Mouse (Mus musculus): ENCODE data around the gene Them5.

Gene Them5

DNA sequence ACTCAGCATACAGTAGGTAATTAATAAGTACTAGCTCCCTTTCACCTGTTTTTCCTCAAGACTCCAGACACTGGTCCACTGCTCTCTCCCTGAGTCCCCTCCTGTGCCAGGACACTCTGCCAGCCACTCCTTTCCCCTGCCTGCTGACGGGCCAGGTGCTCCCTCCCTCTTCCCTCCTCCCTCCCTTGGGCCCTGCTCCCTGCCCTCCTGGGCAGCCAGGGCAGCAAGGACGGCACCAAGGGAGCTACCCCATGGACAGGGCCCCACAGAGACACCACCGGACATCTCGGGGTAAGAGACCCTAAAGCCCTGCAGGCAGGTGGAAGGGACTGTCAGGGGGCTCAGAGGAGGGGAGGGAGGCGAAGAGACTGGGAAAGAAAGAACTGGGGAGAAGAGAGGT, 30.7 kb downstream of the Them5 start, which contains the start of gene Rorc:
Rorc (plus strand) TSS at position 154 of the 400 bp plus-strand sequence.
- peak within 1 kb of the TSS; percentile 61 for H3K4me3 ChIP-seq (replicated peaks; ENCODE audit: low read length)
- peaks cover 70% of the 10 kb centered on the region for H3K27me3 ChIP-seq (ENCODE audit: insufficient read depth, low read length)
- TF ChIP-seq POU5F1 (IDR thresholded peaks at IDR 0.05; ENCODE audit: borderline replicate concordance, low read length): no peak
- no peaks in the 10 kb centered on the region for H3K36me3 ChIP-seq (ENCODE audit: insufficient read depth, low read length)
- H3K9me3 ChIP-seq (ENCODE audit: low read length): no peaks in the 10 kb centered on the region
- peaks cover 61% of the 10 kb centered on the region for H3K4me1 ChIP-seq (replicated peaks; ENCODE audit: low read depth, low read length)

DNA sequence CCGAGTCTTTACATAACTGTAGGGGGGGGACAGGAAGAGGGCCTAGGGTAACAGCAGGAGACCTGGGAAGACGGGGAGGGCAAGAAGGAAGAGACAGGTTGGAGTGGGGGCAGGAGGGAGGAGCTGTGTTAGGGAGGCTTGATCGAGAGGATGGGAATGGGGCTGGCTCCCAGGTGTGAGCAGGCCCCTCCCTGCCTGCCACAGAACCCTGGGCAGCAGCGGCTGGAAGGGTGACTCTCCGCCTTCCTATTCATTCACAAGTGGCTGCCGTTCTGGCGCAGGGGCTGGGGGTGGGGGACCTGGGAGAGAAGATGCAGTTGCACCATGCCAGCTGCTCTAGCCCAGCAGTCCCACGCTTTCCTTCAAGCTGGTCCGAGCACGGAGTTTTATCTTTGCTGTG, 31.2 kb downstream of the Them5 start:
- peak overlapping the region; percentile 61 for H3K4me3 ChIP-seq (replicated peaks; ENCODE audit: low read length)
- H3K36me3 ChIP-seq (ENCODE audit: insufficient read depth, low read length): no peaks in the 10 kb centered on the region
- no peak for TF ChIP-seq CTCF (conservative IDR thresholded peaks at IDR 0.05; ENCODE audit: low read length)
- no peak for TF ChIP-seq NANOG (IDR thresholded peaks at IDR 0.05; ENCODE audit: borderline replicate concordance, low read length)
- TF ChIP-seq POU5F1 (IDR thresholded peaks at IDR 0.05; ENCODE audit: borderline replicate concordance, low read length): no peak
- H3K27me3 ChIP-seq (ENCODE audit: insufficient read depth, low read length): peaks cover 70% of the 10 kb centered on the region
- no peaks in the 10 kb centered on the region for H3K9me3 ChIP-seq (ENCODE audit: low read length)
- H3K4me1 ChIP-seq (replicated peaks; ENCODE audit: low read depth, low read length): peaks cover 64% of the 10 kb centered on the region

DNA sequence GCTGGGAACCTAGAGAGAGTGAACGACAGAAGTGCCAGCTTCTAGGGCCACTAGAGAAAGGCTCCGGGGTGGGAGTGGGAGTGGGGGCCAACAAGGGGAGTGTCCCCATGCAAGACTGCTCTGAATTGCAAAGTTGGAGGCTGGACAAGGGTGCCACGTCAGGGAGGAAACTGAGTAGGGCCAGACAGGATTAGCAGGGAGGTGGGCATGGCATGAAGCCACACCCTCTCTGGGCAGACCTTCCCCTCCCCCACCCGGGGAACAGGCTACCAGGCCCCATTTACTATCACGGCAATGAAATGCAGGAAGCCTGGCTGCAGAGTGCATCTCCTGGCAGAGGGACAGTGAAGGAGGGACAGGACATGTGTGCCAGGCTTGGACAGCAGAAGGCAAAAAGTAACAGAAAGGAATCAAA, 31.7 kb downstream of the Them5 start:
- Histone ChIP-seq H3K27me3 (ENCODE audit: insufficient read depth, low read length) (peaks cover 71% of the 10 kb centered on the region), H3K36me3 (ENCODE audit: insufficient read depth, low read length) (no peaks in the 10 kb centered on the region), H3K4me1 (replicated peaks; ENCODE audit: low read depth, low read length) (peaks cover 62% of the 10 kb centered on the region), H3K9me3 (ENCODE audit: low read length) (no peaks in the 10 kb centered on the region), H3K4me3 (replicated peaks; ENCODE audit: low read length) (peak overlapping the region; percentile 61; the same call in 1 of the 2 replicates)
- TF ChIP-seq POU5F1 (IDR thresholded peaks at IDR 0.05; ENCODE audit: borderline replicate concordance, low read length): no peak
- no peak for TF ChIP-seq NANOG (IDR thresholded peaks at IDR 0.05; ENCODE audit: borderline replicate concordance, low read length)
- no peak for TF ChIP-seq CTCF (conservative IDR thresholded peaks at IDR 0.05; ENCODE audit: low read length)

DNA sequence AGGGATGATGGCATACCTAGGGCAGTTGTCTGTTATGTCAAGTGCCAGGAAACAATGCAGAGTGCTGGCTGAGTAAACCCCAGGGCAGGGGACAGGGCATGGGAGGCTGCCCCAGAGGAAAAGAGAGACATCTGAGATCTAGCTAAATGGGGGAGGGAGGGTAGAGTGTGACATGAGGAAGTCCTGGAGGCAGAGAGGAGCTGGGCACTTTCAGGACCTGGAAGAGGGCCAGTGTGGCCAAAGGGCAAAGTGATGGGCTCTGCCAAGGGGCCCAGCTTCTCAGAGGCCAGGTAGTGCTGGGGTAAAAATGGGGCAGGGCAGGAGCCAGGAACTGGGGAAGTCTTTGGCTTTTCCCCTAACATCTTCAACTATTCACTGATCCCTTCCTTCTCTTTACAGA, 32.7 kb downstream of the Them5 start:
- H3K4me3 ChIP-seq (replicated peaks; ENCODE audit: low read length): no peak overlapping the region
- no peaks in the 10 kb centered on the region for H3K36me3 ChIP-seq (ENCODE audit: insufficient read depth, low read length)
- peaks cover 60% of the 10 kb centered on the region for H3K4me1 ChIP-seq (replicated peaks; ENCODE audit: low read depth, low read length)
- no peaks in the 10 kb centered on the region for H3K9me3 ChIP-seq (ENCODE audit: low read length)
- peaks cover 74% of the 10 kb centered on the region for H3K27me3 ChIP-seq (ENCODE audit: insufficient read depth, low read length)
- TF ChIP-seq CTCF (conservative IDR thresholded peaks at IDR 0.05; ENCODE audit: low read length) (no peak), NANOG (IDR thresholded peaks at IDR 0.05; ENCODE audit: borderline replicate concordance, low read length) (no peak), POU5F1 (IDR thresholded peaks at IDR 0.05; ENCODE audit: borderline replicate concordance, low read length) (no peak)

DNA sequence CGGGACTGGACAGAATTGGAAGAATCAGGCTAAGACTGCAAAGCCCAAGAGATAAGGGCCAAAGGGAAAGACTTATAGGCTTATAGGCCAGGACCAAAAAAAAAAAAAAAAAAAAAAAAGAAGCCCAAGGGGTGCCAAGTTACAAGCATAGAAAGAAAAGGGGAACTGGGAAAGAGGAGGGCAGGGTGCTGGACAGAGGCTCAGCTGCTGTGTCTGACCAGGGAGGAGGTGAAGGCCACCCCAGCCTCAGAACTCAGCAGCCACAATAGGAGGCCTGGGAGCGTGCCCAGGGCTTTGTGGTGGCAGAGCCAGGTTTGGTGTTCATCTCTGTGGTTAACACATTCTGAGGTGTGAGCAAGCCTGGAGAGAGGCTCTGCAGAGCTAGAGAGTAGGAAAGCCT, 33.2 kb downstream of the Them5 start:
- no peak for TF ChIP-seq POU5F1 (IDR thresholded peaks at IDR 0.05; ENCODE audit: borderline replicate concordance, low read length)
- TF ChIP-seq CTCF (conservative IDR thresholded peaks at IDR 0.05; ENCODE audit: low read length): no peak
- TF ChIP-seq NANOG (IDR thresholded peaks at IDR 0.05; ENCODE audit: borderline replicate concordance, low read length): no peak
- Histone ChIP-seq H3K36me3 (ENCODE audit: insufficient read depth, low read length) (no peaks in the 10 kb centered on the region), H3K27me3 (ENCODE audit: insufficient read depth, low read length) (peaks cover 74% of the 10 kb centered on the region), H3K4me1 (replicated peaks; ENCODE audit: low read depth, low read length) (peaks cover 58% of the 10 kb centered on the region), H3K9me3 (ENCODE audit: low read length) (no peaks in the 10 kb centered on the region), H3K4me3 (replicated peaks; ENCODE audit: low read length) (no peak overlapping the region)

DNA sequence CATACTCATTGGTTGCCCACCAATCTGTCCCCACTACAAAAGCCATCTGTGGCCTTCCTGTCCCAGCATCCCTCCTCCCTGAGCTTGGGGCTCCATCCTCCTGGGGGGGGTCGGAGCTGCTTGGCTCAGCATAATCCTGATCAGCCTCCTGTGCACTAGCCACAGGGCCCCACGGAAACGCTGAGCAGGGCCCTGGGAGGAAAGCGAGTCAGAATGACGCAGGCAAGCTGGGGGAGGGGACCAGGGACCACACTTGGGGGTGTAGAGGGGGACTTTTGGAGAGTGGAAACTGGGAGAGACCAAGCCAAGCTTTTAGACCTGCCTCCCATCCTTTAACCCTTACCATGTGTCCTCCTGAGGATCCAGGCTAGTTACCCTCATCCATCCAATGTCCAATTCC, 34.0 kb downstream of the Them5 start:
- Histone ChIP-seq H3K9me3 (ENCODE audit: low read length) (no peaks in the 10 kb centered on the region), H3K36me3 (ENCODE audit: insufficient read depth, low read length) (no peaks in the 10 kb centered on the region), H3K27me3 (ENCODE audit: insufficient read depth, low read length) (peaks cover 74% of the 10 kb centered on the region), H3K4me3 (replicated peaks; ENCODE audit: low read length) (no peak overlapping the region), H3K4me1 (replicated peaks; ENCODE audit: low read depth, low read length) (peaks cover 56% of the 10 kb centered on the region)
- TF ChIP-seq POU5F1 (IDR thresholded peaks at IDR 0.05; ENCODE audit: borderline replicate concordance, low read length) (no peak), NANOG (IDR thresholded peaks at IDR 0.05; ENCODE audit: borderline replicate concordance, low read length) (no peak), CTCF (conservative IDR thresholded peaks at IDR 0.05; ENCODE audit: low read length) (no peak)

DNA sequence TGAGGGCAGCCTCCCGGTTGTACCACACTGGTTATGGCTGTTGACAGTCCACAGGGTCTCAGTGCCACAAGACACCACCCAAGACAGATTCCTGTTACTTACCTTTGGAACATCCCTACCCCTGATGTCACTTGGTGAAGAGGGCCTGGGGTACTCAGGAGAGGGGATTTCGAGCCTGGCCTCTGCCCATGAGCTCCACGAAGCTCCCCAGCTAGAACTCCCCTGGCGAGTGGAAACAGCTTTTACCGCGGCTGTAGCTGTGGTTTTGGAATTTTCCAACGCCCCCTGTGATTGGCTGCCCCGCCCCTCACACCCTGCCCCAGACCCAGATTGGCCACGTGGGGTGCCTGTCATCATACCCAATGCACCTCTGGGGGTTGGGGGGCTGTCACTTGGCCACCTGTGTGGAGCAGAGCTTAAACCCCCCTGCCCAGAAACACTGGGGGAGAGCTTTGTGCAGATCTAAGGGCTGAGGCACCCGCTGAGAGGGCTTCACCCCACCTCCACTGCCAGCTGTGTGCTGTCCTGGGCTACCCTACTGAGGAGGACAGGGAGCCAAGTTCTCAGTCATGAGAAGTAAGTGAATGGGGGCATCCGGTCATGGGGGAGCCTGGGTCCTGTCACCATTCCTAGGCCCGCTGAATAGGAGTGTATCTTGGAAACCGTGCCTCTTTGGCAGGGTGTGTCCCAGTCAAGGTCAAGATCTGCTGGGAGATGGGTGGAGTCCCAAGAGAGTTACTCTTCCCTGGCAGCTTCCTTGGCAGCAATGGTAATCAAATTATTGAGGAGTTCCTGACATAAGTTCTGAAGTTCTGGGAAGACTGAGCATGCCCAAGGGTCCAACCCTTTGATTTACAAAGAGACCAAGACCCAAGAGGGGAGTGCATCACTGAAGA, 35.4 kb downstream of the Them5 start:
- no peaks in the 10 kb centered on the region for H3K36me3 ChIP-seq (ENCODE audit: insufficient read depth, low read length)
- TF ChIP-seq CTCF (conservative IDR thresholded peaks at IDR 0.05; ENCODE audit: low read length) (no peak), POU5F1 (IDR thresholded peaks at IDR 0.05; ENCODE audit: borderline replicate concordance, low read length) (no peak), NANOG (IDR thresholded peaks at IDR 0.05; ENCODE audit: borderline replicate concordance, low read length) (no peak)
- peaks cover 45% of the 10 kb centered on the region for H3K4me1 ChIP-seq (replicated peaks; ENCODE audit: low read depth, low read length)
- H3K9me3 ChIP-seq (ENCODE audit: low read length): no peaks in the 10 kb centered on the region
- H3K4me3 ChIP-seq (replicated peaks; ENCODE audit: low read length): no peak overlapping the region
- peaks cover 70% of the 10 kb centered on the region for H3K27me3 ChIP-seq (ENCODE audit: insufficient read depth, low read length)

DNA sequence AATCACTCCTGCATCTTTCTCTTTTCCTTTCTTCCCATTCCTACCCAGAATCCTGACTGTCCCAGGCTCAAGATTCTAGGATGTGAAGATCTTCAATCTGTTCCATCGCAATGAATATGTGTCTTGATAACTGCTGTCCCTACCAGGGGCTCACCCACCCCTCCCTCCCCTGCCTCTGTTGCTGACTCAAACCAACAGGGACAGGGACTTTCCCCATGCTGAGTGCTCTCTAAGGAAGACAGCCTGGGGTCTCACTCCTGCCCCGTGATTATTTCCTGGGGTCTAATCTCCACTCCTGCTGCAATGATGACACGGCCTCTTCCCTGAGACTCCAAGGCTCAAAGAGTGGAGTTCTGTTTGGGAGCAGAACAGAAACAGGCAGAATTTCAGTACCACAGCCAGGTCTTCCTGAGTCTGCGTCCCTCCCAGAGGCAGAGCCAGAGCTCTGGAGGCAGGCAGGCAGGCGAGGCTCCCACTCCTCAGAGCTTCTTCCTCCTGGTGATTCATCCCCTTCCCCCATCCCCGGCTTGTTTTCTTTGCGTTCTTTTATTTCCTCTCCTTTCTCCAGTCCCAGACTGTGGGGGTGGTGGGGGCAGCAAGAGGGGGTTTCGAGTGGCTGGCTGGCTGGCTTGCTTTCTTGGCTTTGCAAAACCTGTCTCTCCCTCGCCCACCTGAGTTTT, 38.1 kb downstream of the Them5 start:
- TF ChIP-seq CTCF (conservative IDR thresholded peaks at IDR 0.05; ENCODE audit: low read length) (no peak), NANOG (IDR thresholded peaks at IDR 0.05; ENCODE audit: borderline replicate concordance, low read length) (no peak), POU5F1 (IDR thresholded peaks at IDR 0.05; ENCODE audit: borderline replicate concordance, low read length) (no peak)
- Histone ChIP-seq H3K27me3 (ENCODE audit: insufficient read depth, low read length) (peaks cover 67% of the 10 kb centered on the region), H3K9me3 (ENCODE audit: low read length) (no peaks in the 10 kb centered on the region), H3K36me3 (ENCODE audit: insufficient read depth, low read length) (no peaks in the 10 kb centered on the region), H3K4me3 (replicated peaks; ENCODE audit: low read length) (no peak overlapping the region), H3K4me1 (replicated peaks; ENCODE audit: low read depth, low read length) (peaks cover 21% of the 10 kb centered on the region)

Data from E14TG2a.4 (cell line).